Mouse (Mus musculus) spleen, adult 12 weeks (tissue): ENCODE data around the gene Fbxl4.
"Not testable (repeated sequence)": the region's sequence is repeated elsewhere in the genome, so short reads cannot be mapped to it uniquely, and the experiment has no call there.

Source experiments
- DNase-seq: peaks from one replicate; pipeline ENCODE4 v3.0.0; 2022; ENCODE audit warnings: low spot score

Gene Fbxl4

DNA sequence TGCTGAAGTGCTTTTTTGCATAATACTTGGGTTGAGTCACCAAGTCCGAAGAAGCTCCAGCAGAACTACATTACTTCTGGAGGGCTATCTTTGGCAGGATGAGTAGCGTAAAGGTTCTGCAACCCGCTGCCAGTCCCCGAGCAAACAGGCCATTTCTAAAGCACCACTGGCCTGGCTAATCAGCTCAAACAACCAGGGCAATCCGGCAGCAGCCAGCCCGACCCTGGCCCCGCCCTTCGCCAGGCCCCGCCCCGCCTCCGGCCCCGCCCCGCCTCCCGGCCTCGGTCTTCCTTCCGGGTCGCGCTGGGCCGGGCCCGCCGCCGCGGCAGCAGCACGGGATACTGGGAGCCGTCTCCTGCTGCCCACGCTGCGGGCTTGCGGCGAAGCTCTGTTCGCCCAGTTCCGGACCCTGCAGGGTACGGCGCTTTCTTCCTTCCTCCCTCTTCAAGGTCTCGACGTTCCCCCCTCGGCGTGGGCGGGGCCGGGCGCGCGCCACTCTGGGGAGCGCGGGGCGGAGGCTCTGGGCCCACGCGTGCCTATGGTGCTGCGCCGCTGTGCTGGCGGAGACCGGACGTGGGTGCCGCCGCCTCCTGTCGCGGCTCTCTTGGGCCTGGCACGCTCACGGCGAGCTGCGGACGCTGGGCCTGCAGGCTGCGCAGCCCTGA lies at the start of gene Fbxl4:
Gene Fbxl4, plus strand, starts transcription at position 278 of the 665 bp plus-strand sequence.
- DNase-seq, result peak; percentile 81

DNA sequence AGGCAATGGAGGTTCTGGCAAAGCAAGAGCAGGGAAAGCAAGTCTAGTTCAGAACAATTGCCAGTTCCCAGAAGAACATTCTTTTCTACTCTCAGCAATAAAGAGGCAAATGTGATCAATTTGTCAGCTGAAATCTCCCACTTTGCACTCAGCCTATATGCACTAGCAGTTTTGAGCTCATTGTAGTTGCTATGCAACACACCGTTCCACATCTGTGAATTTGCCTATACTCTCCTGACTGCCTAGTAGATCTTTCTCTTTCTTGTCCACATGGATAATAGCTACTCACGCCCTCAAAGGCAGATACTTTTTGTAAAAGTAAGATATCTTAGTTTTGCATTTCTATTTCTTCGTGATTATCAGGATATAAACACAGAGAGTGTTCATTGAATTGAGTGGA lies 42.8 kb upstream of the Fbxl4 start:
- DNase-seq, result no peak

DNA sequence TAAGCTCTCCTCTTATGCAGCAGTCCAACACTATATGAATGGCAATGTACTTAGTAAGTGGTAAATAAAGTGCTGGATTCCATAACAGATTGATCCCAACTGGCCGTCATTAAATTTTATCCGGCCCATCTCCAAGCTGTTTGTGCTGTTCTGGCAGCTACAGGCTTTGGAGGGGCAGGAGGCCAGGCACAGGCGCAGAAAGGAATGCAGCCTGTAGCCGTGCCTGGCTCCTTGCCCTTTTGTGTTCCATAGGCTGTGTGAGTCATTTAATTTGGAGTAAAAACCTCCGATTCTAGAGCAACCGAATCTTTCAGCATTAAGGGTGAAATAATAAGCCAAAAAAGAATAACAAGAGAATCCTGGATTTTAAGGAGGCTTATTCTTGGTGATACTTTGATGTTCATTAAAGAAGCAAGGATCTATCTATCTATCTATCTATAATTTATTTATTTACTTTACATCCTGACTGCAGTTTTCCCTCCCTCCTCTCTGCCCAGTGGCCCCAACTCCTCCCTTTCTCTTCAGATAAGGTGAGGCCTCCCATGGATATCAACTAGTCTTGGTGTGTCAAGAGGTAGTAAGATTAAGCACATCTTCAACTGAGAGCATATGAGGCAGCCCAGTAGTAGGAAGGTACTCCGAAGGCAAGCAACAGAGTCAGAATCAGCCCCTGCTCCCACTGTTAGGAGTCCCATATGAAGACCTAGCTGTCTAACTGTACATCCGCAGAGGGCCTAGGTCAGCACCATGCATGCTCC lies 14.3 kb upstream of the Fbxl4 start:
- DNase-seq, result no peak

DNA sequence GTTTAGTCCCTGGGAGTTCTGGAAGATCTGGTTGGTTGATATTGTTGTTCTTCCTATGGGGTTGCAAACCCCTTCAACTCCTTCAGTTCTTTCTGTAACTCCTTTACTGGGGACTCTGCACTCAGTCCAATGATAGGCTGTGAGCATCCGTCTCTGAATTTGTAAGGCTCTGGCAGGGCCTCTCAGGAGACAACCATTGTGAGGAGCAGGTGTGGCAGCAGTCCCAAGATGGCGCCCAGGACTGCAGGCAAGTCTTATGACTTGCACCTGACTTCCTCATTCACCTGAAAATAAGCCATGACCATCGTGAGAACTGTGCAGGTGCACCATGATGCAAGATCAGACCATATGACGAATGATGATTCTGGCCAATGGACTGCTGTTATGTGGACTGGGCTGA lies 8.3 kb upstream of the Fbxl4 start:
- not testable (repeated sequence) for DNase-seq

DNA sequence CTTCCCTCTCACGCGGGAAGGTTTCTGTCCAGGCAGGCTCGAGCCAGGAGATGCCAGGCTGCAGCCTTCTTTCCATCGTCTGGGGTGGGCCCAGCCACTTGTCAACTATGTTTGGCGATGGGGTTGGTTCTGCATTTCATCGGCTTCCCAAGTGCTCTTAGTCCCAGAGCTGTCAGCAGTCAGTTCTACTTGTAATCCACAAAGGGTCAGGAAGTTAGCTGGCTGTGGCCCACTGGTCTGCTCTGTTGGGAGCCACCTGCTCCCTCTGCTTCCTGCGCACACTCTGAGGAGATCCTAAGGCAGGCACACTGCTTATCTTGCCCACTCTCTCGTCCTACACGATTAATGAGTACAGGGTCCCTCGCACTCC lies 573 bp downstream of the Fbxl4 start:
- no peak for DNase-seq

DNA sequence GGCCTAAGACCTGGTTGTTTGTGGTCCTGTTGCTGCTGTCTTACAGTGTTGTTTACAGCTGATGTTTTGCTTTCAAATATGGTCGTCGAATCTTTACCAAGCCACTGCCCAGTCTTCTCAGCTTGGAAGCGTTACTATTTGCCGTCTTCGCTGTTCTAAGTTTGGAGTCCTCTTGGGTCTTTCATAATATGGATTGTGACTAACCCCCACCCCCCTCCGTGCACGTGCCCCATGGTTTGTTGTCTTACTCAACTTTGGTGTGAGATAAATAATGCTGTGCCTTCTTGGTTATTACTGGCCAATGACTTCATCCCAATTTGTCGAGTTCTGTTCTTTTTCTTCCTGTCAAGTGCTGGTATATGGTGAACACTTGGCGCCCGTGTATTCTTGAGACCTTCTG lies 1.1 kb downstream of the Fbxl4 start:
- DNase-seq, result no peak

DNA sequence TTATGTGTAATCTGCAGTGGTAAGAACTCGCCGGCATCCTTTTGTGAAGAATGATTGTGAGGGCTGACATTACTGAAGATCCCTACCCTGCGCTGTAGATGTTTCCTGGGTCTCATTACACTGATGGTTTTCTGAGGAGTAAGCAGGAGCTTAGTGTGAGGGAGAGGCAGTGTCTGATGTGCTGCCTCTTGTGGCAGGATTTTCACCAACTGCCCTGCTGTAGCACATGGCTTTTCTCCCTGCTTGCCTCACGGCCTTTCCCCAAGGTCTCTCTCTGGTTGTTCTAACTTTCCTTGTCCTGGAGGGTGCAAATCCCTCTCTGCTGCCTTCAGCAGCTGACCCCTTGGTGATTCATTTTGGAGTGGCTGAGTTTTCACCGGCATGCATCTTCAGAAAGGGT lies 10.0 kb downstream of the Fbxl4 start:
- DNase-seq, result no peak

DNA sequence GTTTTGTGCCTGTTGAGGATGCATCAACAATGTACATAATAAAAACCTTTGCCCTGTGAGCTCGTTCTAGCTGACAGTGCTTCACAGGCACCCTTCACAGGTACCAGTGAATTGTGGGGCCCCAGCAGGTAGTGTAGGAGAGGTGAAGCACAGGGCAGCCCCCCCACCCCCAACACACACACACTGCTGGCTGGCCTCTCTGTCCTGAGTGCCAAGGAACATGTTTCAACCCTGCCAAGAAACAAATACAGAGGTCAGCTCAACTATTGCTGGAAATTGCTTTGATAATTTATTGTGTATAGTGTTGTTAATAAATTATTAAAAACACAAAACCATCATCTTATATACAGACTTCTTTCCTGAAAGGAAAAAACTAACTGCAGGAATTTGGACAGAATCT lies 21.2 kb downstream of the Fbxl4 start:
- no peak for DNase-seq

DNA sequence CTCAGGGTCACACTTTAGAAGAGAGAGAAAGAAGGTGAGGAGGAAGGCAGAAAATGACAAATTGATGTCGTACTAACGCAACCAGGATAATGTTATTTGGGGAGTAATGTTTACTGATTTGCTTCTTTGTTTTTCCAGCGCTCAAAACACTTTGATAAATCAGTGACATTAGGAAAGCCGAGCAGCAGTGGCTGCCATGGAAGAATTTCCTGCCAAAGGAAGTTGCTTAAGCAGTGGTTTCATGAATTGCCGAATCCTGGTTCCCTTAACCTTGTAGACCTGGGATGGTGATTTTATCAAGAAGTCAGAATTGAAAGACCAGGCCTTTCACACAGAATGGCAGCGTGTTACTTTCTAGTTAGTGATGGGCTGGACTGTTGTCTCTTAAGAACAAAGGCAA lies 23.3 kb downstream of the Fbxl4 start:
- no peak for DNase-seq

DNA sequence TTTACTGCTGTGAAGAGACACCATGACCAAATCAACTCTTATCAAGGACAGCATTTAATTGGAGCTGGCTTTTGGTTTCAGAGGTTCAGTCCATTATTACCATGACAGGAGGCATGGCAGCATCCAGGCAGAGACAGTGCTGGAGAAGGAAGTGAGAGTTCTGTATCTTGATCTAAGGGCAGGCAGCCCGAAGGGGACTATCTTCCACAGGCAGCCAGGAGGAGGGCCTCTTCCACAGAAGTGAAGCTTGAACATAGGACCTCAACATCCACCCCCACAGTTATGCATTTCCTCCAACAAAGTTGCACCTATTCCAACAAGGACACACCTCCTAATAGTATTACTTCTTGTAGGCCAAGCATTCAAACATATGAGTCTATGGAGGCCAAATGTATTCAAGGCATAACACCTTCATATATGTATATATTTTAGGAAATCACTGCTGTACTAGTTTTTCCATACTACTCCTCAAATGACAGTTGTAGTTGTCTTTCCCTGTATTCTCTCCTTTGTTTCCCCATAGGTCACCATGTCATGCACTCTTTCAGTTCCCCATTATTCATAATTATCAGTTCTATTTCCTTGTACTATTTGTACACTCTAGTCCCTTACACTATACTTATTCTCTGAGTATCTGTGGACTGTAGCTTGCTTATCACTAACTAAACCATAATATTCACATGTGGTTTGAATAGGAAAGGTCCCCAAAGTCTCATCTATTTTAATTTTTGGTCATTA lies 26.4 kb downstream of the Fbxl4 start:
- DNase-seq, result no peak

DNA sequence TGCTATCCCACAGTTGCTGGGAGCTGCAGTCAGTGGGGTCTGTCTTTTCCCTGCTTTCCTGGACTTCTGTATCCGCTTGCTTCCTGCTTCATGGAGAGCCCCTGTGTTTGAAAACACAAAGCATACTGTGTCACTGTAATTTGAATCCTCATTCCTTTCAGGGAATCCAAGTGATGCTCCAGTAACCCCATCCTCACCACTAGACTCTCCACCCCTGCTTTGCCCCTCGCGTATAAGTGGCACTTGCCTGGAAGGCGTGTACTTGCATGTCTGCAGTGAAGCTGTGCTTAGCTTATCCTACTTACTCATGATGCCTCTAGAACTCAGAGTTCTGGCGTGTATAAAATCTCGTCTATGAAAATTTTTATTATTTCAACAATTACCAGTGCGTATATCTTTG lies 32.7 kb downstream of the Fbxl4 start:
- no peak for DNase-seq

DNA sequence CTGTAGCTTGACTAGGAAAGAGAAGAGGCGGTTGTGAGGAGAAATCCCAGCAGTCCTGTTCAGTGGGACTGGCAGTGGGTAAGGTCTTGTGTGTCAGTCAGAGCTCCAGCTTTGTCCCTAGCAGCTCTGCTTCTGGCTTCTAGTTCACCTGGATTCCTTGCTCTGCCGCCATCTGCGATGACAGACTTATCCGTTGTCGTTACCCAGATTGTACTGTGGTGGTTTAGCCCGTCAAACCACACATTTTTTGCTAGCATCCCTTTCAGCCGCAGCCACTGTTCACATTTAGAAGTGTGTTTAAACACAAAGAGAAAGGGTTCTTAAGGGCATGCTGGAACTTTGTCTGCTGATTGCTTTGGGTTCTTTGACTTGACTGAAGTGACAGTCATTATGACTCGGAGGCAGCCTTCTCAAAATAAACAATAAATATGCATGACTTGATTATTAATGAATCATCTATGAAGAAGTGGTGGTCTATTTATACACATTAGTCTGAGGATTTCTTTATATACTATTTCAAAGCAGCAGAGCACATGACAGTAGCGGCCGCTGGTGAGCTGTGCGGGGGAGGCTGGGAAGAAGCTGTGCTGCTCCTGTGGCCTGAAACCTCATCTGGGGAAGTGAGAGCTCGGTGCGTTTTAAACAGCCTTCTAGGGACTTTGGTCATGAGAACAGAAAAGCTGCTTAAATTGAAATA lies 35.6 kb downstream of the Fbxl4 start:
- DNase-seq, result no peak

DNA sequence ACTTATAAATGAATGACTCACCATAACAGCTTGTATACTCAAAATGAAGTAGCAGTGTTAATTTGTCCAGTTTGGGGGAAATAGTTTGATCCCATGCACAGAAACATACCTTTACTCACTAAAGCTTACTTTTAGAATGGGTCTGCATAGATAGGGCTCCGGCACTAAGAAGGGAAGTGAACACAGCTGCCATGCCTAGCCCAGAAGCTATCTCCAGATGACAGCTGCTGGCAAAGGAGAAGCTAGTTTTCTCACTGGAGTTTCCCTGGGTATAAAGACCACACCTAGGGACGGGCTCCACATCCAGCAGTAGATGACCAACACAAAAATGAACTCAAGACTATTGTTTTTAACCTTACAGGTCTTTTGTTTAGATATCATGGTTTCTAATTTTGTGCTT lies 38.1 kb downstream of the Fbxl4 start:
- DNase-seq, result no peak

DNA sequence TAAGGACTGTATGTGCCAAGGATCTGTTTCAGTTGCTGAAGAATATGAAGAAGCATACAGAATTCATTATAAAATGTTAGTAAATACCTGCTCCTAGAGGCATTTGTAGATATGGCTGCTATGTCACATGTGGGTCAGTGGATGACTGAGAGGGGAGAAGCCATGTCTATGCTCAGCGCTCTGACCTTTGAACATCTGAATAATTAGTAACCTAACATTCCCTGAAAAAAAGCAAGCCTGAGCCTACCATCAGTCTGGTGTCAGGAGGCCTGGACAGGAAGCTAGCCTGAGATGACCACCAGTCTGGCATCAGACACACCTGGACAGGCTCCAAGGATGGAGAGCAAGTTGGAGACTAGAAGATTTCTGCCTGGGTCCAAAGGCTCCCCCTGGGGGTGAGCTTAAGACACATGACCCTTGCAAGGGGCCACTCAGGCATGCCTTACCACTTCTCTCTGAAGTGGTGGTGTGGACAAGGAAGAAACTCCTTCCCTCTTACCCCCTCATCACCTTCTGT lies 39.2 kb downstream of the Fbxl4 start:
- no peak for DNase-seq

DNA sequence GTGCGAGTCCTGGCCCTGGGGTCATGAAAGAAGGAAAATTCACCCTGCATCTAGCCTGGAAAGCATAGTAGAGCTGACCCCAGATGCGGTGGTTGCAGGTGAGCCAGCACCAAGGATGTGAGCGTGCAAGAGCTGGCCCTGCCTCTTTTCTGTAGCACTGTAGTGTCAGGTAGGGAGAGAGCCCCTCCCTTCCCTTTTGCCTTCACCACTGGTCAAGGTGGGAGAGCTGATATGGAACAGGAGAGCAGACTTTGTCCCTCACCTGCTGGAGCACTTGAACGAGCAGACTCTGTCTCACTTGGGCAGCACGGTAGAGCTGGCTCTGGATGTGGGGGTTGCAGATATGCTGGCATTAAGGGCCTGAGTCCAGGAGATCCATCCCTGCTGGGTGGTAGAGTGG lies 39.7 kb downstream of the Fbxl4 start:
- DNase-seq, result no peak

DNA sequence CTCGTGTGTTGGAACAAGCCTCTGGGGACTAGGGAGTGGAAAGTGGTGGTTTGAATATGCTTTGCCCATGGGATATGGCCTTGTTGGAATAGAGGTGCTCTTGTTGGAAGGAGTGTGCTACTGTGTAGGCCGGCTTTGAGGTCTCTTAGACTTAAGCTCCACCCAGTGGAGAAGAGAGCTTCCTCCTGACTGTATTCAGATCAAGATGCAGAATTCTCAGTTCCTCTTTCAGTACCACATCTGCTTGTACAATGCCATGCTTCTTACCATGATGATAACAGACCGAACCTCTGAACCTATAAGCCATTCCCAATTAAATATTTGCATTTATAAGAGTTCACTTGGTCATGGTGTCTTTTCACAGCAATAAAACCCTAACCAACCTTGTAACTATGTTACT lies 44.7 kb downstream of the Fbxl4 start:
- no peak for DNase-seq

DNA sequence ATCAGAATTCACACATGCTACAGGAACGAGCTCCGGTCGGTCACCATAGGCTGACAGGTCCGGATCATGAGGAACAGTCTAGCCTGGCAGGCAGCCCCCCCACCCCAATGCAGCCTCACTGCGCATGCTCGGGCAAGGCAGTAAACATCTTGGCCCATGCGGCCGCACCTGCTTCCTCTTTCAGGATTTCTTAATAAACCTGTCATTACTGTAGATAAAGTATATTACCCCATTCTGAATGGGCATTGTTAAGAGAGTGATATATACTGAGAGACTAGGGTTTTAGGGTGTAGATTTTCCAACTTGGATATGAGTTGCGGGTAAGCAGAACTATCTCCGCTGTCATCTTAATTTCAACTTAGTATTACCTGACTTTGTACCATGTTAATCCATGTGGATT lies 45.6 kb downstream of the Fbxl4 start:
- DNase-seq, result no peak

DNA sequence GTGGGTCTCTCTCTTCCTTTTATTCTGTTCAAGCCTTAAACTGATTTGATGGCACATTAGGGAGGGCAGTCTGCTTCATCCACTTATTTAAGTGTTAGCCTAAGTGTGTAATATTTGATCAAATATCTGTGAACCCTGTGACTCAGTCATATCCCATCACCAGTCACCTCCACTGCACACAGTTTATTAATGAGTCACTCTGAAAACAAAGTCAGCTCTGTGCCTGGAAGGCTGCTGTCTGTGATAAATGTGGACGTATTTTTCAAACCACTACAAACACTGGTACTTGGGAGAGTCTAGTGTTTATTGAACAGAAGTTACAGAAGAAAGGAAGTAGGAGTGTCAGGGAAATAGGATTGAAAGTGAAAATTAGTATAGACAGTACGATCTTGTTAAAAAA lies 63.3 kb downstream of the Fbxl4 start:
- DNase-seq, result no peak

DNA sequence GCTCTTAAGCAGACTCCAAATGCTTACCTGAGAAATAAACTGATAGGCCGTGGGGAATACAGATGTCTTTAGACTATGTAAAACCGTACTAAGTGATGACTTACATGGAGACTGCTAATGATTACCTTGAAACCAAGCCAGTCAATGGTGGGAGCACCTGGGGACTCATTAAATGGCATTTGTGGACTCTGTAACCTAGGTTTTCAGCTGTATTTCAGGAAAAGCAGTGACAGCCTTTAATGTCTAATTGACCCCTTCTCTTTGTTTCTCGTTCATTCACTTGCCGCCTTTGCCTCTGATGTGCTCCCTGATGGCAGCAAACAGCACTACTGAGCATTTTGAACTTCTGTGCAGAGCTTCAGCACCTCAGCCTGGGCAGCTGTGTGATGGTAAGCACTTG lies 65.1 kb downstream of the Fbxl4 start:
- DNase-seq, result no peak

DNA sequence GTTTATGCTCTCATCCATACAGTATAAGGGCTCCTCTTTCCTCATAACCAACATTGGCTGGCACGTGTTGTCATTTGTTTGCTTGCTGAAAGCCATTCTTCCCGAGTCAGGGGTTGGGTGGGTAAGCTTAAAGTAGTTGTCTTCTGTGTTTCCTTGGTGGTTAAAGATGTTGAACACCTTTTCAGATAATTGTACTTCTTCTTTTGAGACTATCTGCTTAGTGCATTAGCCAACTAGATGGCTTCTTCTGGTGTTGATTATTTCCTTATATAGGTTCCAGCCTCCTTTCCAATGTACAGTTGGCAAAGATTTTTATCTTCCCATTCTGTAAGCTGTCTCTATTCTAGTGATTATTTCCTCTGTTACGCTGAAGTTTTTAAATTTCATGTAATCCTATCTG lies 70.8 kb downstream of the Fbxl4 start:
- DNase-seq, result no peak

DNA sequence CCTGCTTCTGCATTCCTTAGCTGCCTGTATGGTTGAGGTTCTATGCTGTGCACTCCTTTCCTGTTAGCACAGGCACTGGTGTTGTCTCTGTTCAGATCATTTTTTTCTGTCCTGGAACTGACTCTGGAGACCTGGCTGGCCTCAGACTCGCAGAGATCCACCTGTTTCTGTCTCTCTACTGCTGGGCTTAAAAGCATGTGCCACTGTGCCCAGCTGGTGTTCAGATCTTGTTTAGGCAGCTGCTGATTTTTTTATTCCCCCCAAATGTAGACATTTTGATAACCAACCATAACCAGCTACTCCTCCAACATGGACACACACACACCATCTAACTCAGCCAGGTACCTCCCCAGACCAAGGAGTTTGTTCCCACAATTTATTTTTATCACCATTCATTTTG lies 112.2 kb downstream of the Fbxl4 start:
- no peak for DNase-seq

DNA sequence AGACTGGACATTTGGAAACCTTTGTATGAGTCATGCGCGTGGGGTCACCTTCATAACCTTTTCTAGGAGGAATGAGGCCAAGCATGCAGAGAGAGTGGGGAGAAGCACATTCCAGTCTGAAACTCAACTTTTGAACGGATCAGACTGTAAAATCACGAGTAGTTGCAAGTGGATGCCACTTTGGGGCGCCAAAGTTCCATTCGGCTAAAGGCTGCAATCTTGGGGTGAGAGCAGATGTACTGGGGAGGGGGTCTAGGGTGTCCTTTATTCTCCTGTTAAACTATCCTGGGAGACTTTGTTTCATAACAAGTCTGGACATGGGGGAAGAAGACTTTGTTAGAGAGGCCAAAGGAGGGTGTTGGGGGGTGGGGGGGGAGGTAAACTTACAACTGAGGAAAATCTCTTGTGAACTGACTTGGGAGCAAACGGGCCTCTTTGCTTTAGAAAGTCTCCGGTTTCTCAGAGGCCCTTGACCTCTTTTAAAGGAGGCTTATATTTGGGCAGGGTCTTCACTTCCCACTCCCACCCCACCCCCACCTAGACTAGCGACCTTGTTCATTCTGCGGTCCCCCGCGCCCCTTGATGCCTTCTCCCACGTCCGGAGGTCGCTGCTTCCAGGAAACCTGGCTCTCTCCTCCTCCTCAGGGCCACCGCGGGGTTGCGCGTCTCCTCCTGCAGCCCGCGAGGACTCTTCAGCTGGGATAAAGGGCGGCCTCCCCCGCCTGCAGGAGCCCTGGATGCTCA lies 119.8 kb downstream of the Fbxl4 start:
- no peak for DNase-seq
